Mouse (Mus musculus) midbrain, embryonic 12.5 days (tissue): ENCODE measurements around the gene Acp6. TPM values are rescaled to one million over a fixed set of nuclear protein-coding genes. Genes with fewer than 3 reads are reported as not detected.
A peak's percentile ranks its signal among the peaks of the same experiment; 100 is the strongest.

ENCODE experiments used
- ATAC-seq: fragments of 200-750 bp; cut with Nextera tagmentation; 2 replicates; pipeline ENCODE4 v1.8.0; 2017; ENCODE audit warnings: low read depth, moderate TSS enrichment, moderate library complexity; ENCODE audit not compliant: low FRiP score
- H3K27ac ChIP-seq: fragments of 300-500 bp; sonication (generic); replicated peaks from 2 replicates; pipeline ENCODE4 v1.5.1; 2016; ENCODE audit warnings: mild to moderate bottlenecking
- H3K27me3 ChIP-seq: fragments of 300-500 bp; sonication (generic); 2 replicates; pipeline ENCODE4 v1.6.1; 2016; ENCODE audit warnings: mild to moderate bottlenecking
- H3K36me3 ChIP-seq: fragments of 300-500 bp; sonication (generic); 2 replicates; pipeline ENCODE4 v1.6.1; 2016
- H3K4me1 ChIP-seq: fragments of 300-500 bp; sonication (generic); 2 replicates; pipeline ENCODE4 v1.6.1; 2016
- H3K4me2 ChIP-seq: fragments of 300-500 bp; sonication (generic); replicated peaks from 2 replicates; pipeline ENCODE4 v1.6.1; 2016; ENCODE audit warnings: mild to moderate bottlenecking, moderate library complexity
- H3K4me3 ChIP-seq: fragments of 300-500 bp; sonication (generic); 2 replicates; pipeline ENCODE4 v1.5.1; 2016; ENCODE audit warnings: mild to moderate bottlenecking
- H3K9ac ChIP-seq: fragments of 300-500 bp; sonication (generic); replicated peaks from 2 replicates; pipeline ENCODE4 v1.6.1; 2016; ENCODE audit warnings: mild to moderate bottlenecking, moderate library complexity
- H3K9me3 ChIP-seq: fragments of 300-500 bp; sonication (generic); 2 replicates; pipeline ENCODE4 v1.6.1; 2016; ENCODE audit warnings: mild to moderate bottlenecking
- WGBS: fragments of 180-500 bp; shearing (Covaris S2); methylation state at CpG from one replicate; pipeline ENCODE4 v1.1.7; 2016; 5-methylcytosine and 5-hydroxymethylcytosine counted together
- polyA plus RNA-seq: library from polyadenylated mRNA; unstranded; fragments of >200 nt; fragmentation: Nextera tagmentation; extraction: Ambion mirVana; gene quantifications from 2 replicates; pipeline ENCODE4 v1.2.1, GENCODE M21; 2016

Acp6 gene
- polyA plus RNA-seq, 1 experiment from 2014 or later = 28.6 TPM

GRCm38 (mm10) chr3:97160908-97161307 is 2.3 kb downstream of the Acp6 start:
- Histone ChIP-seq H3K4me2 (no peak overlapping the region), H3K9ac (no peak overlapping the region), H3K9me3 (no peaks in the 10 kb centered on the region), H3K4me3 (no peak overlapping the region), H3K27ac (no peak overlapping the region), H3K4me1 (peaks cover 16% of the 10 kb centered on the region), H3K27me3 (no peaks in the 10 kb centered on the region), H3K36me3 (no peaks in the 10 kb centered on the region)
- no peak for ATAC-seq
- 77% methylated on average over 10 of the region's 10 CpGs for WGBS

- no peak overlapping the region for H3K9ac ChIP-seq
- no peak overlapping the region for H3K27ac ChIP-seq
- H3K9me3 ChIP-seq = no peaks in the 10 kb centered on the region
- H3K36me3 ChIP-seq = no peaks in the 10 kb centered on the region
- WGBS = 56% methylated on average over 4 of the region's 4 CpGs
- H3K4me3 ChIP-seq = no peak overlapping the region
- no peaks in the 10 kb centered on the region for H3K27me3 ChIP-seq
- ATAC-seq = no peak
- peaks cover 16% of the 10 kb centered on the region for H3K4me1 ChIP-seq
- H3K4me2 ChIP-seq = no peak overlapping the region
Observed at GRCm38 (mm10) chr3:97161773-97162172, 3.2 kb downstream of the Acp6 start.

GRCm38 (mm10) chr3:97164477-97164876 is 5.9 kb downstream of the Acp6 start:
- peaks cover 10% of the 10 kb centered on the region for H3K4me1 ChIP-seq
- WGBS = 89% methylated on average over 4 of the region's 4 CpGs
- no peak for ATAC-seq
- no peak overlapping the region for H3K4me2 ChIP-seq
- no peak overlapping the region for H3K9ac ChIP-seq
- H3K4me3 ChIP-seq = no peak overlapping the region
- H3K9me3 ChIP-seq = no peaks in the 10 kb centered on the region
- no peaks in the 10 kb centered on the region for H3K27me3 ChIP-seq
- peaks cover 3% of the 10 kb centered on the region; the same call in 1 of the 2 replicates for H3K36me3 ChIP-seq
- no peak overlapping the region for H3K27ac ChIP-seq

DNA sequence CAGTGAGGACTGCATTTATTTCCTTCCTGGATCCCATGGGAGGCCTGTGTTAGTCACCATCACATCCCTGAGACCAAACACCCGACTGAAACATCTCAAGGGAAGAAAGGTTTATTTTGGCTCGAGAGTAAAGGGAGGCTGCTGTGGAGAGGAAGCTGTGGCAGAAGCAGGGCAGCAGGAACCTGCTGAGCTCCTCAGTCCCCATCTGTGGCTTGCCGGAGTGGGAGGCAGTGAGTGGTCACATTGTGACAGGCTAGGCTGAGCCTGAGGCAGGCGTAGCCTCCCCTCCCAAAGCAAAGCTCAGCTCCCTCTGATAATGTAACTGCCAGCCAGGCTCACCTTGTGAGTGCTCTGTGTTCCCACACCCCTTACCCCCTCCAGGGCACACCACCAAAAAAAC is 8.5 kb downstream of the Acp6 start:
- Histone ChIP-seq H3K4me2 (no peak overlapping the region), H3K36me3 (peaks cover 5% of the 10 kb centered on the region; the same call in 1 of the 2 replicates), H3K9me3 (no peaks in the 10 kb centered on the region), H3K4me3 (no peak overlapping the region), H3K4me1 (no peaks in the 10 kb centered on the region), H3K27me3 (no peaks in the 10 kb centered on the region), H3K9ac (no peak overlapping the region), H3K27ac (no peak overlapping the region)
- no peak for ATAC-seq
- WGBS = 64% methylated on average over 4 of the region's 4 CpGs

DNA sequence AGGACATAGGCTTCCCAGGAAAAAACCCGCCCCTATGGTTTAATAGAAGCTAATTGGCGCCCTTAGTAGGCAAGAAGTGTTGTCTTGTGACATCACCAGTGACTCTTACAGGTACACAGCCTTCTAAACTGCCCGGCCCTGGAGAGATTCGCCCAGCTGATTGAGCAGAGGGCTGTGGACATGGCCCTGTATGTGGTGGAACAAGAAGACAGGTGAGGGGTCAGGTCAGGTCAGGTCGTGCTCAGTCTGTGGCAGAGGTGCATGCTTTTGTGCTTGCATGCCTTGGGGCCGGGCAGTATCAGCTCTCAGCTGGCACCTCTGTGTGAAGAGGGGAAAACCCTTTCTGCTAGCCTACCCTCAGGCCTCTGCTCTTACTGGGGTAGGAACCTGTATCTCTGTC is 13.0 kb downstream of the Acp6 start:
- H3K9me3 ChIP-seq = no peaks in the 10 kb centered on the region
- no peak overlapping the region for H3K9ac ChIP-seq
- H3K27me3 ChIP-seq = no peaks in the 10 kb centered on the region
- H3K27ac ChIP-seq = no peak overlapping the region
- 83% methylated on average over 6 of the region's 6 CpGs for WGBS
- no peak for ATAC-seq
- peaks cover 14% of the 10 kb centered on the region; the same call in 1 of the 2 replicates for H3K36me3 ChIP-seq
- no peaks in the 10 kb centered on the region for H3K4me1 ChIP-seq
- no peak overlapping the region for H3K4me3 ChIP-seq
- H3K4me2 ChIP-seq = no peak overlapping the region

DNA sequence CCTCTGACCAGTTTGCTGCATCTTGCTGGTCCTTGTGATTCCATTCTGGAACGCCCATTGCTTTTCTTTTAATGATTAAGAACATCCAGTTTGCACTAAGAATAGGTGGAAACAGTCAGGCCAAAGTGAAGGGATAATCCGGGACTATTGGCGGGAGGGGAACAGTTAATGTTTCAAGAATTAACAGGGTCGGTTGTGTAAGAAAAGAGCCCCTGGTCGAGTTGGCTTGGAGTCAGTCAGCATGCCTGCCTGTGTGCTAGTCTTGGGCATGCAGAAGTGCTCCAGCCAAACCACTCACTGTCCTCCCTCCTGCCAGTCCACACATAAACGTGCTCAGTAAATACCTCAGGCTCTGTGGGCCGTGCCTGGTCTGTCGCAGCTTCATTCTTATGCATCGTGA is 13.7 kb downstream of the Acp6 start:
- no peaks in the 10 kb centered on the region for H3K9me3 ChIP-seq
- no peak overlapping the region for H3K9ac ChIP-seq
- ATAC-seq = no peak
- H3K4me1 ChIP-seq = no peaks in the 10 kb centered on the region
- peaks cover 19% of the 10 kb centered on the region; the same call in 1 of the 2 replicates for H3K36me3 ChIP-seq
- H3K27me3 ChIP-seq = no peaks in the 10 kb centered on the region
- 76% methylated on average over 9 of the region's 9 CpGs for WGBS
- H3K4me2 ChIP-seq = no peak overlapping the region
- H3K4me3 ChIP-seq = no peak overlapping the region
- no peak overlapping the region for H3K27ac ChIP-seq

GRCm38 (mm10) chr3:97172632-97173031 is 14.1 kb downstream of the Acp6 start:
- no peaks in the 10 kb centered on the region for H3K9me3 ChIP-seq
- no peak overlapping the region for H3K4me3 ChIP-seq
- no peak overlapping the region for H3K4me2 ChIP-seq
- H3K4me1 ChIP-seq = no peaks in the 10 kb centered on the region
- H3K27ac ChIP-seq = no peak overlapping the region
- peaks cover 23% of the 10 kb centered on the region; the same call in 1 of the 2 replicates for H3K36me3 ChIP-seq
- ATAC-seq = no peak
- no peaks in the 10 kb centered on the region for H3K27me3 ChIP-seq
- WGBS = 86% methylated on average over 5 of the region's 5 CpGs
- no peak overlapping the region for H3K9ac ChIP-seq

DNA sequence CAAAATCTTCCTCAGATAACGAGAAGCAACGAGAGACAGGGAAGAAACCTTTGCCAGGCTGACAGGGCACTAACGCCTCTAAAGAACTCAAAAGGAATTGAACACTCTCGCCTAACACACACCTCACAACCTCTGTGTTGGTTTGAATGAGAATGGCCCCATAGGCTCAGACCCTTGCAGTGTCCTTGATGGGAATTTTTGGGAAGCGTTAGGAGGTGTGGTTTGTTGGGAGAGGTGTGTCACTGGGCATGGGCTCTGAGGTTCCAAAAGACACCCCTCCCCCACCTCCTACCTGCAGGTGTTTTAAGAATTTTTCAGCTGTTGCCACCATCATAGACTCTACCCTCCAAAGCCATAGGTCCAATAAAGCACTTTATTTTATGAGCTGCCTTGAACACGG is 20.3 kb downstream of the Acp6 start:
- Histone ChIP-seq H3K4me3 (no peak overlapping the region), H3K27ac (no peak overlapping the region), H3K9me3 (no peaks in the 10 kb centered on the region), H3K9ac (no peak overlapping the region), H3K36me3 (0 out of 2 replicates have a peak, but pooled peaks cover 20% of the 10 kb centered on the region), H3K27me3 (no peaks in the 10 kb centered on the region), H3K4me1 (peaks cover 5% of the 10 kb centered on the region; the same call in 1 of the 2 replicates), H3K4me2 (no peak overlapping the region)
- ATAC-seq = no peak
- WGBS = 80% methylated on average over 6 of the region's 6 CpGs

GRCm38 (mm10) chr3:97180527-97180926 is 21.9 kb downstream of the Acp6 start:
- Histone ChIP-seq H3K4me1 (peaks cover 5% of the 10 kb centered on the region; the same call in 1 of the 2 replicates), H3K4me3 (no peak overlapping the region), H3K36me3 (0 out of 2 replicates have a peak, but pooled peaks cover 16% of the 10 kb centered on the region), H3K4me2 (no peak overlapping the region), H3K9ac (0 out of 2 replicates have a peak overlapping the region, but pooled peaks have one; percentile 17), H3K27me3 (no peaks in the 10 kb centered on the region), H3K9me3 (no peaks in the 10 kb centered on the region), H3K27ac (no peak overlapping the region)
- 56% methylated on average over 6 of the region's 6 CpGs for WGBS
- ATAC-seq = no peak

DNA sequence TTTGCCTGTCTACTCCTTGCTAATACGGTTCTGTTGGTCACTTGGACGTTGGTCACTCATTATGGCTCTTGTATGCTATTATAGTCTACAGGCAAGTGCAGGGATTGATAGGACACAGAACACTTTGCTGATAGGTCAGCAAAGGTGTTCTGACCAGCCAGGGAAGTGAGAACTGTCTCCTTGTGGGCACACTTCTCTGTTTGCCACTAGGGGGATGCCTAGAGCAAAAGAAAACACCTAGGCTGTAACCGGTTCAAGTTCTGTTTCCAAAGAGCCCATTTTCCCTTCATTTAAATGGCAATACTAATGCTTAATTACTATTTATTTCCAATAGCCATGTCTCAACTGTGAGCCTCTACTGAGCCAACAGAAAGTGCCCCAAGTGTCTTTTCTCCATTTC is 25.2 kb downstream of the Acp6 start:
- no peak for ATAC-seq
- Histone ChIP-seq H3K4me2 (no peak overlapping the region), H3K4me3 (no peak overlapping the region), H3K27me3 (no peaks in the 10 kb centered on the region), H3K36me3 (no peaks in the 10 kb centered on the region), H3K27ac (no peak overlapping the region), H3K9ac (no peak overlapping the region), H3K9me3 (no peaks in the 10 kb centered on the region), H3K4me1 (peaks cover 5% of the 10 kb centered on the region; the same call in 1 of the 2 replicates)
- WGBS = 44% methylated on average over 3 of the region's 3 CpGs

GRCm38 (mm10) chr3:97185098-97185860 is 26.7 kb downstream of the Acp6 start:
- 41% methylated on average over 10 of the region's 10 CpGs for whole genome bisulfite sequencing
- H3K36me3 ChIP-seq = no peaks in the 10 kb centered on the region
- H3K9me3 ChIP-seq = no peaks in the 10 kb centered on the region
- no peak overlapping the region for H3K9ac ChIP-seq
- H3K4me3 ChIP-seq = no peak overlapping the region
- peaks cover 5% of the 10 kb centered on the region; the same call in 1 of the 2 replicates for H3K4me1 ChIP-seq
- H3K27ac ChIP-seq = no peak overlapping the region
- ATAC-seq = no peak; the same call in 1 of the 2 replicates
- no peak overlapping the region for H3K4me2 ChIP-seq
- H3K27me3 ChIP-seq = no peaks in the 10 kb centered on the region

DNA sequence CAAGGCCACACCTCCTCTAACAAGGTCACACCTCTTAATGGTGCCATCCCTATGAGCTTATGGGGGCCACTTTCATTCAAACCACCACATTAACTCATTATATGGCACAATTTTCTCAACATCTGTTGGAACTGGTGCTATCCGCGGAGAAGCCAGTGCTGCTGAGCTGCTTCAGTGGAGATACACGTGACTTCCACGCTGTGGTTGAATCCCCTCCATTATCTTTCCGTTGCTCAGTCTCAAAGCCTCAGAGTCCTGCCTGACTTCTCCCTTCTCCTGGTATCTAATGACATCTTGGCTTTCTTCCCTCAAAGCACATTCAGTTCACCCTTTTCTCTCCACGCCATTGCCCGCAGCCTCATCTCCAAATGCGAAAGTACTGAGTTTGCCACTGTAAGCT is 38.0 kb downstream of the Acp6 start:
- Histone ChIP-seq H3K9ac (no peak overlapping the region), H3K4me1 (peaks cover 5% of the 10 kb centered on the region; the same call in 1 of the 2 replicates), H3K4me2 (no peak overlapping the region), H3K9me3 (no peaks in the 10 kb centered on the region), H3K27ac (no peak overlapping the region), H3K36me3 (no peaks in the 10 kb centered on the region), H3K27me3 (no peaks in the 10 kb centered on the region), H3K4me3 (no peak overlapping the region)
- no peak for ATAC-seq
- WGBS = 90% methylated on average over 8 of the region's 8 CpGs
